Mouse (Mus musculus): ENCODE measurements at regions not wholly inside any gene's neighbourhood (a gene's known extent, or its start where the extent isn't known, plus 50 kb on each side); places are given as distances from the start of the nearest gene placed in this dataset.

- peaks cover 4 to 11% of the 10 kb centered on the region in 2 experiments for H3K27me3 ChIP-seq (ENCODE audit: control insufficient read depth in 1 of 2, insufficient read depth in 2 of 2, low read length in 2 of 2)
- H3K36me3 ChIP-seq (ENCODE audit: control insufficient read depth in 1 of 2, insufficient read depth in 2 of 2, low read length in 2 of 2): no peaks in the 10 kb centered on the region
- H3K9me3 ChIP-seq (replicated peaks; ENCODE audit: insufficient read depth, low read length): no peaks in the 10 kb centered on the region
- no peaks in the 10 kb centered on the region for H3K79me2 ChIP-seq (ENCODE audit: control insufficient read depth, insufficient read depth, low read length, poor library complexity)
- H3K27ac ChIP-seq (ENCODE audit: control insufficient read depth, low read depth, low read length): no peak overlapping the region
- H3K4me3 ChIP-seq (ENCODE audit: control insufficient read depth in 1 of 2, insufficient read depth in 1 of 2, low read depth in 2 of 2, low read length in 2 of 2): no peak overlapping the region
- H3K9ac ChIP-seq (ENCODE audit: control insufficient read depth, low read depth, low read length, poor library complexity, severe bottlenecking): no peak overlapping the region
- DNase-seq (ENCODE audit: low read depth, low spot score): no peak
- TF ChIP-seq ZC3H11A (IDR thresholded peaks at IDR 0.05; ENCODE audit: low read depth, low read length) (no peak), ZMIZ1 (IDR thresholded peaks at IDR 0.05; ENCODE audit: low read depth, low read length) (no peak), MAFK (IDR thresholded peaks at IDR 0.05; ENCODE audit: borderline replicate concordance, low read depth, low read length) (no peak), MEF2A (IDR thresholded peaks at IDR 0.05; ENCODE audit: extremely low read depth, insufficient replicate concordance, low read depth, low read length, poor library complexity, severe bottlenecking) (no peak), ELF1 (IDR thresholded peaks at IDR 0.05; ENCODE audit: low read depth, low read length) (no peak), E2F4 (IDR thresholded peaks at IDR 0.05; ENCODE audit: borderline replicate concordance, low read depth, low read length) (no peak), SMC3 (IDR thresholded peaks at IDR 0.05; ENCODE audit: low read depth, low read length) (no peak), MYC (IDR thresholded peaks at IDR 0.05; ENCODE audit: low read depth, low read length) (no peak), POLR2A (IDR thresholded peaks at IDR 0.05; ENCODE audit: control insufficient read depth in 1 of 2, insufficient read depth in 1 of 2, low read depth in 1 of 2, low read length in 2 of 2, poor library complexity in 1 of 2) (no peak)
- H3K4me1 ChIP-seq (ENCODE audit: control insufficient read depth in 1 of 2, insufficient read depth in 2 of 2, low read length in 2 of 2): no peaks in the 10 kb centered on the region
Measured at GRCm38 (mm10) chr2:92770098-92770497, 144.8 kb upstream of the Syt13 start.

- Histone ChIP-seq H3K9ac (ENCODE audit: control insufficient read depth, low read depth, low read length, poor library complexity, severe bottlenecking) (no peak overlapping the region), H3K27ac (ENCODE audit: control insufficient read depth, low read depth, low read length) (no peak overlapping the region), H3K36me3 (ENCODE audit: control insufficient read depth in 1 of 2, insufficient read depth in 2 of 2, low read length in 2 of 2) (no peaks in the 10 kb centered on the region), H3K27me3 (ENCODE audit: control insufficient read depth in 1 of 2, insufficient read depth in 2 of 2, low read length in 2 of 2) (peaks cover 12% of the 10 kb centered on the region in 2 experiments), H3K4me1 (ENCODE audit: control insufficient read depth in 1 of 2, insufficient read depth in 2 of 2, low read length in 2 of 2) (no peaks in the 10 kb centered on the region), H3K4me3 (ENCODE audit: control insufficient read depth in 1 of 2, insufficient read depth in 1 of 2, low read depth in 2 of 2, low read length in 2 of 2) (no peak overlapping the region), H3K9me3 (replicated peaks; ENCODE audit: insufficient read depth, low read length) (no peaks in the 10 kb centered on the region), H3K79me2 (ENCODE audit: control insufficient read depth, insufficient read depth, low read length, poor library complexity) (no peaks in the 10 kb centered on the region)
- TF ChIP-seq RCOR1 (IDR thresholded peaks at IDR 0.05; ENCODE audit: low read depth, low read length): no peak
- no peak for TF ChIP-seq ETS1 (IDR thresholded peaks at IDR 0.05; ENCODE audit: low read depth, low read length)
- no peak for TF ChIP-seq BHLHE40 (IDR thresholded peaks at IDR 0.05; ENCODE audit: borderline replicate concordance, low read depth, low read length)
- TF ChIP-seq HCFC1 (IDR thresholded peaks at IDR 0.05; ENCODE audit: low read depth, low read length): no peak
- TF ChIP-seq CHD1 (IDR thresholded peaks at IDR 0.05; ENCODE audit: low read depth, low read length): no peak
- TF ChIP-seq MYB (IDR thresholded peaks at IDR 0.05; ENCODE audit: low read depth, low read length): no peak
- TF ChIP-seq ZMIZ1 (IDR thresholded peaks at IDR 0.05; ENCODE audit: low read depth, low read length): no peak
- TF ChIP-seq ZKSCAN1 (IDR thresholded peaks at IDR 0.05; ENCODE audit: low read depth, low read length): no peak
- no peak for TF ChIP-seq MAX (IDR thresholded peaks at IDR 0.05; ENCODE audit: low read length)
- TF ChIP-seq SMC3 (IDR thresholded peaks at IDR 0.05; ENCODE audit: low read depth, low read length): no peak
- TF ChIP-seq USF1 (IDR thresholded peaks at IDR 0.05; ENCODE audit: low read depth, low read length): no peak
- TF ChIP-seq POLR2AphosphoS5 (IDR thresholded peaks at IDR 0.05; ENCODE audit: borderline replicate concordance, low read depth, low read length): no peak
- TF ChIP-seq NELFE (IDR thresholded peaks at IDR 0.05; ENCODE audit: low read depth, low read length): no peak
- TF ChIP-seq MYC (IDR thresholded peaks at IDR 0.05; ENCODE audit: low read depth, low read length): no peak
- no peak for TF ChIP-seq EP300 (IDR thresholded peaks at IDR 0.05; ENCODE audit: low read depth in 1 of 2, low read length in 2 of 2)
- no peak for TF ChIP-seq UBTF (IDR thresholded peaks at IDR 0.05; ENCODE audit: borderline replicate concordance, insufficient read depth, low read depth, low read length)
- TF ChIP-seq POLR2AphosphoS2 (IDR thresholded peaks at IDR 0.05; ENCODE audit: low read length): no peak
- no peak for TF ChIP-seq TCF12 (IDR thresholded peaks at IDR 0.05; ENCODE audit: low read depth, low read length)
- no peak for TF ChIP-seq RAD21 (IDR thresholded peaks at IDR 0.05; ENCODE audit: low read depth, low read length)
- DNase-seq (ENCODE audit: low read depth, low spot score): no peak
Measured at GRCm38 (mm10) chr2:92772623-92773022, 142.3 kb upstream of the Syt13 start.
